Mouse (Mus musculus): ENCODE data around the gene Hivep3. TPM values are rescaled to one million over a fixed set of nuclear protein-coding genes. Genes with fewer than 3 reads are reported as not detected.

Hivep3 gene
- polyA plus RNA-seq, 1 experiment from 2014 or later, result 8.6 TPM

GRCm38 (mm10) chr4:119901556-119902491 lies 168.2 kb downstream of the Hivep3 start:
- WGBS, result 66% methylated on average over 16 of the region's 16 CpGs
- Histone ChIP-seq H3K4me2 (replicated peaks; ENCODE audit: low read depth, low read length) (no peak overlapping the region), H3K4me1 (ENCODE audit: control insufficient read depth, insufficient read depth, low read length) (no peaks in the 10 kb centered on the region), H3K4me3 (ENCODE audit: low read depth, low read length) (no peak overlapping the region), H3K27ac (ENCODE audit: low read length) (no peak overlapping the region), H3K9ac (replicated peaks; ENCODE audit: low read depth, low read length) (no peak overlapping the region), H3K36me3 (ENCODE audit: control insufficient read depth, insufficient read depth, low read length) (no peaks in the 10 kb centered on the region), H3K27me3 (ENCODE audit: control insufficient read depth, insufficient read depth, low read length) (no peaks in the 10 kb centered on the region), H3K9me3 (ENCODE audit: control insufficient read depth, low read depth, low read length) (no peaks in the 10 kb centered on the region)
- ATAC-seq (ENCODE audit: insufficient number of reproducible peaks, insufficient read depth, low FRiP score, low read depth), result 0 out of 2 replicates have a peak, but pooled peaks have one; percentile 14

GRCm38 (mm10) chr4:119903328-119903727 lies 169.7 kb downstream of the Hivep3 start:
- Histone ChIP-seq H3K9me3 (ENCODE audit: control insufficient read depth, low read depth, low read length) (no peaks in the 10 kb centered on the region), H3K27ac (ENCODE audit: low read length) (no peak overlapping the region), H3K4me3 (ENCODE audit: low read depth, low read length) (no peak overlapping the region), H3K27me3 (ENCODE audit: control insufficient read depth, insufficient read depth, low read length) (no peaks in the 10 kb centered on the region), H3K4me1 (ENCODE audit: control insufficient read depth, insufficient read depth, low read length) (no peaks in the 10 kb centered on the region), H3K36me3 (ENCODE audit: control insufficient read depth, insufficient read depth, low read length) (no peaks in the 10 kb centered on the region), H3K4me2 (replicated peaks; ENCODE audit: low read depth, low read length) (no peak overlapping the region), H3K9ac (replicated peaks; ENCODE audit: low read depth, low read length) (no peak overlapping the region)
- ATAC-seq (ENCODE audit: insufficient number of reproducible peaks, insufficient read depth, low FRiP score, low read depth), result no peak

- H3K9me3 ChIP-seq (ENCODE audit: control insufficient read depth, low read depth, low read length), result no peaks in the 10 kb centered on the region
- no peaks in the 10 kb centered on the region for H3K27me3 ChIP-seq (ENCODE audit: control insufficient read depth, insufficient read depth, low read length)
- 40% methylated on average over 1 of the region's 1 CpGs for WGBS
- no peak overlapping the region for H3K27ac ChIP-seq (ENCODE audit: low read length)
- H3K9ac ChIP-seq (replicated peaks; ENCODE audit: low read depth, low read length), result no peak overlapping the region
- no peak overlapping the region for H3K4me2 ChIP-seq (replicated peaks; ENCODE audit: low read depth, low read length)
- no peak overlapping the region for H3K4me3 ChIP-seq (ENCODE audit: low read depth, low read length)
- no peak for ATAC-seq (ENCODE audit: insufficient number of reproducible peaks, insufficient read depth, low FRiP score, low read depth)
- no peaks in the 10 kb centered on the region for H3K36me3 ChIP-seq (ENCODE audit: control insufficient read depth, insufficient read depth, low read length)
- no peaks in the 10 kb centered on the region for H3K4me1 ChIP-seq (ENCODE audit: control insufficient read depth, insufficient read depth, low read length)
These were observed 170.2 kb downstream of the Hivep3 start for GRCm38 (mm10) chr4:119903806-119904205.

- no peaks in the 10 kb centered on the region for H3K9me3 ChIP-seq (ENCODE audit: control insufficient read depth, low read depth, low read length)
- H3K27me3 ChIP-seq (ENCODE audit: control insufficient read depth, insufficient read depth, low read length), result no peaks in the 10 kb centered on the region
- no peaks in the 10 kb centered on the region for H3K36me3 ChIP-seq (ENCODE audit: control insufficient read depth, insufficient read depth, low read length)
- H3K4me1 ChIP-seq (ENCODE audit: control insufficient read depth, insufficient read depth, low read length), result no peaks in the 10 kb centered on the region
- 83% methylated on average over 4 of the region's 4 CpGs for WGBS
- H3K4me3 ChIP-seq (ENCODE audit: low read depth, low read length), result no peak overlapping the region
- no peak overlapping the region for H3K9ac ChIP-seq (replicated peaks; ENCODE audit: low read depth, low read length)
- no peak overlapping the region for H3K4me2 ChIP-seq (replicated peaks; ENCODE audit: low read depth, low read length)
- ATAC-seq (ENCODE audit: insufficient number of reproducible peaks, insufficient read depth, low FRiP score, low read depth), result no peak
- H3K27ac ChIP-seq (ENCODE audit: low read length), result no peak overlapping the region
These were observed 170.7 kb downstream of the Hivep3 start for GRCm38 (mm10) chr4:119904296-119904695.

GRCm38 (mm10) chr4:119907106-119907505 lies 173.5 kb downstream of the Hivep3 start:
- Histone ChIP-seq H3K36me3 (ENCODE audit: control insufficient read depth, insufficient read depth, low read length) (no peaks in the 10 kb centered on the region), H3K4me1 (ENCODE audit: control insufficient read depth, insufficient read depth, low read length) (no peaks in the 10 kb centered on the region), H3K9ac (replicated peaks; ENCODE audit: low read depth, low read length) (no peak overlapping the region), H3K27ac (ENCODE audit: low read length) (no peak overlapping the region), H3K4me2 (replicated peaks; ENCODE audit: low read depth, low read length) (no peak overlapping the region), H3K4me3 (ENCODE audit: low read depth, low read length) (no peak overlapping the region), H3K9me3 (ENCODE audit: control insufficient read depth, low read depth, low read length) (no peaks in the 10 kb centered on the region), H3K27me3 (ENCODE audit: control insufficient read depth, insufficient read depth, low read length) (no peaks in the 10 kb centered on the region)
- no peak for ATAC-seq (ENCODE audit: insufficient number of reproducible peaks, insufficient read depth, low FRiP score, low read depth)
- WGBS, result 66% methylated on average over 4 of the region's 4 CpGs

GRCm38 (mm10) chr4:119911071-119911904 lies 177.7 kb downstream of the Hivep3 start:
- H3K27me3 ChIP-seq (ENCODE audit: control insufficient read depth, insufficient read depth, low read length), result no peaks in the 10 kb centered on the region
- H3K4me3 ChIP-seq (ENCODE audit: low read depth, low read length), result no peak overlapping the region
- H3K27ac ChIP-seq (ENCODE audit: low read length), result no peak overlapping the region
- no peaks in the 10 kb centered on the region for H3K9me3 ChIP-seq (ENCODE audit: control insufficient read depth, low read depth, low read length)
- no peak overlapping the region for H3K9ac ChIP-seq (replicated peaks; ENCODE audit: low read depth, low read length)
- H3K36me3 ChIP-seq (ENCODE audit: control insufficient read depth, insufficient read depth, low read length), result no peaks in the 10 kb centered on the region
- whole genome bisulfite sequencing, result 72% methylated on average over 13 of the region's 13 CpGs
- ATAC-seq (ENCODE audit: insufficient number of reproducible peaks, insufficient read depth, low FRiP score, low read depth), result no peak
- H3K4me2 ChIP-seq (replicated peaks; ENCODE audit: low read depth, low read length), result no peak overlapping the region
- no peaks in the 10 kb centered on the region for H3K4me1 ChIP-seq (ENCODE audit: control insufficient read depth, insufficient read depth, low read length)

GRCm38 (mm10) chr4:119912216-119912615 lies 178.6 kb downstream of the Hivep3 start:
- no peaks in the 10 kb centered on the region for H3K27me3 ChIP-seq (ENCODE audit: control insufficient read depth, insufficient read depth, low read length)
- H3K9me3 ChIP-seq (ENCODE audit: control insufficient read depth, low read depth, low read length), result no peaks in the 10 kb centered on the region
- no peak for ATAC-seq (ENCODE audit: insufficient number of reproducible peaks, insufficient read depth, low FRiP score, low read depth)
- no peak overlapping the region for H3K4me2 ChIP-seq (replicated peaks; ENCODE audit: low read depth, low read length)
- H3K27ac ChIP-seq (ENCODE audit: low read length), result no peak overlapping the region
- 71% methylated on average over 2 of the region's 2 CpGs for WGBS
- H3K36me3 ChIP-seq (ENCODE audit: control insufficient read depth, insufficient read depth, low read length), result no peaks in the 10 kb centered on the region
- no peak overlapping the region for H3K4me3 ChIP-seq (ENCODE audit: low read depth, low read length)
- no peak overlapping the region for H3K9ac ChIP-seq (replicated peaks; ENCODE audit: low read depth, low read length)
- H3K4me1 ChIP-seq (ENCODE audit: control insufficient read depth, insufficient read depth, low read length), result no peaks in the 10 kb centered on the region

GRCm38 (mm10) chr4:119914194-119914593 lies 180.6 kb downstream of the Hivep3 start:
- H3K4me2 ChIP-seq (replicated peaks; ENCODE audit: low read depth, low read length), result no peak overlapping the region
- no peak overlapping the region for H3K4me3 ChIP-seq (ENCODE audit: low read depth, low read length)
- H3K36me3 ChIP-seq (ENCODE audit: control insufficient read depth, insufficient read depth, low read length), result no peaks in the 10 kb centered on the region
- 19% methylated on average over 4 of the region's 4 CpGs for WGBS
- no peaks in the 10 kb centered on the region for H3K9me3 ChIP-seq (ENCODE audit: control insufficient read depth, low read depth, low read length)
- no peaks in the 10 kb centered on the region for H3K27me3 ChIP-seq (ENCODE audit: control insufficient read depth, insufficient read depth, low read length)
- H3K27ac ChIP-seq (ENCODE audit: low read length), result no peak overlapping the region
- no peaks in the 10 kb centered on the region for H3K4me1 ChIP-seq (ENCODE audit: control insufficient read depth, insufficient read depth, low read length)
- no peak overlapping the region for H3K9ac ChIP-seq (replicated peaks; ENCODE audit: low read depth, low read length)
- no peak for ATAC-seq (ENCODE audit: insufficient number of reproducible peaks, insufficient read depth, low FRiP score, low read depth)

All from stomach, embryonic 14.5 days (tissue).